In genomic region chr7:19157160-19157800, GRCm38 (mm10) we compare ENCODE assay signal across 8 mouse cellular contexts. TPM values are rescaled to one million over a fixed set of nuclear protein-coding genes. Genes with fewer than 3 reads are reported as not detected.
A peak's percentile ranks its signal among the peaks of the same experiment; 100 is the strongest.
DNase-seq lines count a peak whose midpoint lies in the region; ATAC-seq lines count a peak whose summit lies in the region.

No protein-coding gene starts in this region.

- ATAC-seq in hindbrain, embryonic 13.5 days (ENCODE audit: low FRiP score) = peak; percentile 77

- H3K27me3 ChIP-seq in hindbrain, embryonic 13.5 days = peaks cover 27% of the 10 kb centered on the region

- peak overlapping the region; percentile 21 for H3K4me3 ChIP-seq in hindbrain, embryonic 13.5 days

- DNase-seq in MN1 (ENCODE audit: low spot score) = peak; percentile 82
- DNase-seq in cerebellum, postnatal 10 days = peak; percentile 97 to 98
- DNase-seq in frontal cortex, postnatal 14 days (ENCODE audit: low spot score in 2 of 2) = peak; percentile 84 to 94
- DNase-seq in layer of hippocampus, postnatal 36 days = peak; percentile 90 to 92
- DNase-seq in lung, postnatal 25 days (ENCODE audit: low spot score) = peak; percentile 93
- peak; percentile 92 for DNase-seq in retina, embryonic 14.5 days (ENCODE audit: low spot score)
- DNase-seq in thymus, postnatal 4 days = peak; percentile 99

- H3K4me1 ChIP-seq in hindbrain, embryonic 13.5 days (replicated peaks) = peaks cover 23% of the 10 kb centered on the region

- H3K36me3 ChIP-seq in hindbrain, embryonic 13.5 days = peaks cover 26% of the 10 kb centered on the region

- peak overlapping the region; percentile 81 for H3K27ac ChIP-seq in hindbrain, embryonic 13.5 days

- whole genome bisulfite sequencing in hindbrain, embryonic 13.5 days = 5% methylated on average over 30 of the region's 30 CpGs

- peak overlapping the region; percentile 51 for H3K9ac ChIP-seq in hindbrain, embryonic 13.5 days

- peak overlapping the region; percentile 47 for H3K4me2 ChIP-seq in hindbrain, embryonic 13.5 days

- no peaks in the 10 kb centered on the region for H3K9me3 ChIP-seq in hindbrain, embryonic 13.5 days

RNA-seq across cellular contexts. Expression of gene Snrpd2, which starts 7.8 kb away (rescaled TPM):
- 123 and 128 TPM in 2 replicates for polyA plus RNA-seq in hindbrain, embryonic 13.5 days (2015; fragmentation: Nextera tagmentation; extraction: Ambion mirVana)
- total RNA-seq in layer of hippocampus, postnatal 36 days (2021) = 10 to 100 TPM; 79.1 to 79.2 TPM

RNA-seq across cellular contexts. Expression of gene Qpctl, which starts 8.2 kb away (rescaled TPM):
- 23.1 and 23.8 TPM in 2 replicates for polyA plus RNA-seq in hindbrain, embryonic 13.5 days (2015; fragmentation: Nextera tagmentation; extraction: Ambion mirVana)
- 10 to 100 TPM; 18.1 to 18.6 TPM for total RNA-seq in layer of hippocampus, postnatal 36 days (2021)

RNA-seq across cellular contexts. Expression of gene Gipr, which starts 8.6 kb away (rescaled TPM):
- 1.6 and 2.3 TPM in 2 replicates for polyA plus RNA-seq in hindbrain, embryonic 13.5 days (2015; fragmentation: Nextera tagmentation; extraction: Ambion mirVana)
- total RNA-seq in layer of hippocampus, postnatal 36 days (2021) = 1 to 10 TPM in 1 of 2 experiments, under 1 TPM in 1; 0.62 to 1.9 TPM

RNA-seq across cellular contexts. Expression of gene Eml2, which starts 18.9 kb away (rescaled TPM):
- polyA plus RNA-seq in hindbrain, embryonic 13.5 days (2015; fragmentation: Nextera tagmentation; extraction: Ambion mirVana) = 6.6 and 8.2 TPM in 2 replicates
- 100 to 1,000 TPM; 145 to 149 TPM for total RNA-seq in layer of hippocampus, postnatal 36 days (2021)

RNA-seq across cellular contexts. Expression of gene Fbxo46, which starts 37.6 kb away (rescaled TPM):
- 18.9 and 20.2 TPM in 2 replicates for polyA plus RNA-seq in hindbrain, embryonic 13.5 days (2015; fragmentation: Nextera tagmentation; extraction: Ambion mirVana)
- 10 to 100 TPM; 14.2 to 14.3 TPM for total RNA-seq in layer of hippocampus, postnatal 36 days (2021)

Comparison
In these comparisons a context has a peak if more than half of its experiments do, and no peak if none do; other contexts are left out.
1. Peak in every context shown above with its lines: DNase-seq, ATAC-seq, H3K4me3 ChIP-seq and H3K27ac ChIP-seq.